Mouse (Mus musculus) forebrain, embryonic 13.5 days (tissue): ENCODE measurements around the gene Gldc. TPM values are rescaled to one million over a fixed set of nuclear protein-coding genes. Genes with fewer than 3 reads are reported as not detected.
"Not testable (repeated sequence)": the region's sequence is repeated elsewhere in the genome, so short reads cannot be mapped to it uniquely, and the experiment has no call there.

ENCODE experiments used
- ATAC-seq: fragments of 200-750 bp; cut with Nextera tagmentation; 2 replicates; pipeline ENCODE4 v1.8.0; 2017
- H3K27ac ChIP-seq: fragments of 300-500 bp; sonication (generic); 2 replicates; pipeline ENCODE4 v1.5.1; 2015; ENCODE audit warnings: inconsistent platforms, mild to moderate bottlenecking, moderate library complexity
- H3K27me3 ChIP-seq: fragments of 300-500 bp; sonication (generic); 2 replicates; pipeline ENCODE4 v1.6.1; 2015; ENCODE audit warnings: mild to moderate bottlenecking, inconsistent platforms
- H3K36me3 ChIP-seq: fragments of 300-500 bp; sonication (generic); 2 replicates; pipeline ENCODE4 v1.6.1; 2015; ENCODE audit warnings: mild to moderate bottlenecking, inconsistent platforms; ENCODE audit not compliant: poor library complexity, severe bottlenecking
- H3K4me1 ChIP-seq: fragments of 300-500 bp; sonication (generic); 2 replicates; pipeline ENCODE4 v1.6.1; 2015; ENCODE audit warnings: inconsistent platforms
- H3K4me2 ChIP-seq: fragments of 300-500 bp; sonication (generic); 2 replicates; pipeline ENCODE4 v1.6.1; 2015; ENCODE audit warnings: inconsistent platforms, mild to moderate bottlenecking, moderate library complexity
- H3K4me3 ChIP-seq: fragments of 300-500 bp; sonication (generic); 2 replicates; pipeline ENCODE4 v1.5.1; 2015; ENCODE audit warnings: mild to moderate bottlenecking, inconsistent platforms
- H3K9ac ChIP-seq: fragments of 300-500 bp; sonication (generic); 2 replicates; pipeline ENCODE4 v1.6.1; 2015; ENCODE audit warnings: mild to moderate bottlenecking, inconsistent platforms
- H3K9me3 ChIP-seq: fragments of 300-500 bp; sonication (generic); replicated peaks from 2 replicates; pipeline ENCODE4 v1.6.1; 2016; ENCODE audit warnings: inconsistent platforms
- WGBS: fragments of 180-500 bp; shearing (Covaris S2); methylation state at CpG from one replicate; pipeline ENCODE4 v1.1.7; 2015; 5-methylcytosine and 5-hydroxymethylcytosine counted together
- polyA plus RNA-seq: library from polyadenylated mRNA; unstranded; fragments of >200 nt; fragmentation: Nextera tagmentation; extraction: Ambion mirVana; gene quantifications from 2 replicates; pipeline ENCODE4 v1.2.1, GENCODE M21; 2015

The Gldc gene
- polyA plus RNA-seq = 23.5 and 25.2 TPM in 2 replicates

DNA sequence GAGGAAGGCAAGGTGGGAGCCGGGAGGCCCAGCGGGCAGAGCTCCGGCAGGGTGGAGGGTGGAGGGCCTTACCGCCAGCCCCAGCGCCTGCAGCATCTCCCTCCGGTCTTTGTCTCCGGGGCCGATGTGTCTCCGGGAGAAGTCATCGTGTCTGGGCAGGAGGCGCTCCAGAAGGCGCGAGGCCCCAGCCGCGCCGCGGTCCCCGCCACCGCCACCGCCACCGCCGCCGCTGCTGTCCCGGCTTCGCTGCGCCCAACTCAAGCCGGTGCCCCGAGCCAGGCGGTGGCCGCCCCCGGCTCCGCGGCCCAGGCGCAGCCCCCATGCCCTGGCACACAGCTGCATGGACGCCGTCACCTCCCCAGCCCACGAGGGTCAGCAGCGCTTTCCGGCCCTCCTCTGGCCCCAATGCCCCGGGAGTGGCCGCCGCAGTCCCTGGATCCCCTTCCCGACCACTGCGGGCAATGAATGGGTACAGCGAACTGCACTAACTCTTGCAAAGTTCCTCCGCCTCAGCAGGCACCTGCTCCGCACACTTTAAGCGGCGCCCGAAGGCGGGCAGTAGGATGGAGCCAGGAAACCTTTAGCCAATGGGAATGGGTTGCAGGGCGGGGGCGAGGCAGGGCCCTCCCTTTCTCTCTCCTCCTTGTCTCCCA, at the start of gene Gldc:
Gldc (minus strand) TSS at position 511 of the 653 bp plus-strand sequence.
- Histone ChIP-seq H3K27ac (peak within 1 kb of the TSS; percentile 82), H3K4me3 (peak within 1 kb of the TSS; percentile 72), H3K36me3 (no peaks in the 10 kb centered on the region), H3K4me1 (peaks cover 14% of the 10 kb centered on the region; the same call in 1 of the 2 replicates), H3K27me3 (no peaks in the 10 kb centered on the region), H3K9ac (peak within 1 kb of the TSS; percentile 82), H3K9me3 (no peaks in the 10 kb centered on the region), H3K4me2 (peak within 1 kb of the TSS; percentile 96)
- WGBS = under 1% methylated on average over 33 of the region's 53 CpGs
- peak; percentile 98 for ATAC-seq

DNA sequence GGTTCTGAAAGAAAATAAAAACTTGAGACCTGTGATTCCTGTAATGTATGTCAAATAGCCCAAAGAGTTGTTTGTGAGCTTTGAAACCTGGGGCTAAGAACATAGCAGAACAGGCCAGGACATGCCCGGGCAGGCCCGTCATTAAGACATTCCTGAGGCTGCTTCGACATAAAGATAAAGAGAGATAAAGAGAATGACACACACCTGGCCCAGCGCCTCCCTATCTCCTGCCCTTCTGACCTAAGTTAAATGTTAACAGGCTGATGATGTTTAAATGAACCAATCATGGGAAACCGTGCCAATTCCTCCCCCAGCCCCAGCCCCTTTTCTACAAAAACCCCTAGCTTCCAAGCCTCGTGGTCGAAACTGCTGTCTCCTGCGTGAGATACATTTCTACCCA, 47.4 kb upstream of the Gldc start:
- not testable (repeated sequence) for H3K4me2 ChIP-seq, H3K36me3 ChIP-seq, H3K27me3 ChIP-seq, H3K4me1 ChIP-seq, H3K9me3 ChIP-seq, H3K9ac ChIP-seq, H3K27ac ChIP-seq, ATAC-seq, H3K4me3 ChIP-seq
- WGBS = 89% methylated on average over 8 of the region's 8 CpGs

DNA sequence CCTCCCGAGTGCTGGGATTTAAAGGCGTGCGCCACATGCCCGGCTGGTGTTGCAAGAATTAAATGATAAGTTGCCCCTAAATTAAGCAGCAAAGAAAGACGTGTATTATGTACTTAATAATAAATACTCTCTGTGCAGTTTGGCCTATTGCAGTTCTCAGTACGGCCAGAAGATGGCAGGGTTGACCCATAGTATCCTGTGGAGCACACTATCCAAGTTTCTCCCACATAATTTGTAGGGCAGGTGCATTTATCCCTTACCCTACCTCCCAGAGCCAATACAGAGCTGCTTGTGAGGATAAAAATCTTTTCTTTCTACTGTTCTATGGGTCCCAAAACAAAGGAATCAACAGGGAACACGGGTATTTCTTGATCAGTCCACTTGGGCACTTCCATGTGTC, 42.1 kb upstream of the Gldc start:
- WGBS = 32% methylated on average over 7 of the region's 7 CpGs
- Histone ChIP-seq H3K4me3 (no peak overlapping the region), H3K36me3 (no peaks in the 10 kb centered on the region), H3K4me2 (no peak overlapping the region), H3K9ac (no peak overlapping the region), H3K27me3 (no peaks in the 10 kb centered on the region), H3K4me1 (no peaks in the 10 kb centered on the region), H3K9me3 (no peaks in the 10 kb centered on the region), H3K27ac (no peak overlapping the region)
- ATAC-seq = peak; percentile 83; the same call in 1 of the 2 replicates

DNA sequence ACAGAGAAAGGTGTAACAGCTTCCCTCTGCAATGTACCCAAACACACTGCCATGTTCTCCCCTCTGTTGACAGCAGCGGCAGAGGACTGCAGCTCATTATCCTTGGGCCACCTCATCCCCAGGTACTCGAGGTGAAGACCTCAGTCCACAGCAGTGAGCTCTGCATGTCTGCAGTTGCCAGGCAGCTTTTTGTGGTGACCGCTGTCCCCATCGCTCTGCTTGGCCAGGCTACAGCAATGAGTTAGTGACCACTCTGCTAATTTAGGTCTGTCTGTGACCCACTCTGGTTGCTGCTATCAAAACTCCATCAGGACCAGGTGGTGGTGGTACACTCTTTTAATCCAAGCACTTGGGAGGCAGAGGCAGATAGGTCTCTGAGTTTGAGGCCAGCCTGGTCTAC, 41.0 kb upstream of the Gldc start:
- ATAC-seq = no peak
- no peak overlapping the region for H3K4me3 ChIP-seq
- no peaks in the 10 kb centered on the region for H3K27me3 ChIP-seq
- no peaks in the 10 kb centered on the region for H3K36me3 ChIP-seq
- 86% methylated on average over 4 of the region's 4 CpGs for WGBS
- no peaks in the 10 kb centered on the region for H3K9me3 ChIP-seq
- no peak overlapping the region for H3K27ac ChIP-seq
- no peak overlapping the region for H3K4me2 ChIP-seq
- no peak overlapping the region for H3K9ac ChIP-seq
- H3K4me1 ChIP-seq = no peaks in the 10 kb centered on the region

DNA sequence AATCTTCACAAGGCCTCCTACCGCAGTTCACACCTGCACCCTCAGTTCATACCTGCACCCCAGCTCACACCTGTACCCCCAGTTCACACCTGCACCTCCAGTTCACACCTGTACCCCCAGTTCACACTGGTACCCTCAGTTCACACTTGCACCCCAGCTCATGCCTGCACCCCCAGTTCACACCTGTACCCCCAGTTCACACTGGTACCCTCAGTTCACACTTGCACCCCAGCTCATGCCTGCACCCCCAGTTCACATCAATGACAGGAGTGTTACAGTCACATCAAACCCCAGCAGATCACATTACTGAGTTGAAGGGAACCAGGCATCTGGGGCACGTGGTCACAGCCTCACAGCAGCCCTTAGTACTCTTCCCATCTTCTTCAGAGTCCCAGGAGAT, 40.5 kb upstream of the Gldc start:
- ATAC-seq, H3K9me3 ChIP-seq, H3K9ac ChIP-seq, H3K27me3 ChIP-seq, H3K27ac ChIP-seq, H3K36me3 ChIP-seq, H3K4me2 ChIP-seq, H3K4me3 ChIP-seq, H3K4me1 ChIP-seq: not testable (repeated sequence)
- 73% methylated on average over 2 of the region's 2 CpGs for WGBS

DNA sequence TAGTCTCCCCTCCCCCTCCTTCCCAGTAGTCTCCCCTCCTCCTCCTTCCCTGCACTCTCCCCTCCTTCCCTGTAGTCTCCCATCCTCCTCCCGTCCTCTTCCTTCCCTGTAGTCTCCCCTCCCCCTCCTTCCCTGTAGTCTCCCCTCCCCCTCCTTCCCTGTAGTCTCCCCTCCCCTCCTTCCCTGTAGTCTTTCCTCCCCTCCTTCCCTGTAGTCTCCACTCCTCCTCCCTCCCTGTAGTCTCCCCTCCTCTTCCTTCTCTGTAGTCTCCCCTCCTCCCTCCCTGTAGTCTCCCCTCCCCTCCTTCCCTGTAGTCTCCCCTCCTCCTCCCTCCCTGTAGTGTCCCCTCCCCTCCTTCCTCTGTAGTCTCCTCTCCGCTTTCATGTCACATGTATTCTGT, 38.8 kb upstream of the Gldc start:
- no peak for ATAC-seq
- Histone ChIP-seq H3K4me3 (no peak overlapping the region), H3K4me1 (no peaks in the 10 kb centered on the region), H3K9ac (no peak overlapping the region), H3K27ac (no peak overlapping the region), H3K27me3 (no peaks in the 10 kb centered on the region), H3K9me3 (no peaks in the 10 kb centered on the region), H3K36me3 (no peaks in the 10 kb centered on the region), H3K4me2 (no peak overlapping the region)
- WGBS = 21% methylated on average over 2 of the region's 2 CpGs

DNA sequence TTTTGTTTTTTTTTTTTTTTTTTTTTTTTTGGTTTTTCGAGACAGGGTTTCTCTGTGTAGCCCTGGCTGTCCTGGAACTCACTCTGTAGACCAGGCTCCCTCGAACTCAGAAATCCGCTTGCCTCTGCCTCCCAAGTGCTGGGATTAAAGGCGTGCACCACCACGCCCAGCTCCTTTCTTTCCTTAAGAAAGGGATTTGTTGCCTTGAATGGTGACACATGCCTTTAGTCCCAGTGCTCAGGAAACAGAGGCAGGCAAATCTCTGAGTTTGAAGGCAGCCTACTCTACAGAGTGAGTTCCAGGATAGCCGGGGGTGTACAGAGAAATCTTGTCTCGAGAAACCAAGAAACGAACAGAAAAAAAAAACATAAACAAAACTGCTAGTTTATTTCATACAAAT, 33.8 kb upstream of the Gldc start:
- H3K9me3 ChIP-seq, H3K4me2 ChIP-seq, H3K27ac ChIP-seq, H3K27me3 ChIP-seq, H3K9ac ChIP-seq, ATAC-seq, H3K36me3 ChIP-seq, H3K4me3 ChIP-seq, H3K4me1 ChIP-seq: not testable (repeated sequence)
- WGBS = 90% methylated on average over 7 of the region's 8 CpGs

DNA sequence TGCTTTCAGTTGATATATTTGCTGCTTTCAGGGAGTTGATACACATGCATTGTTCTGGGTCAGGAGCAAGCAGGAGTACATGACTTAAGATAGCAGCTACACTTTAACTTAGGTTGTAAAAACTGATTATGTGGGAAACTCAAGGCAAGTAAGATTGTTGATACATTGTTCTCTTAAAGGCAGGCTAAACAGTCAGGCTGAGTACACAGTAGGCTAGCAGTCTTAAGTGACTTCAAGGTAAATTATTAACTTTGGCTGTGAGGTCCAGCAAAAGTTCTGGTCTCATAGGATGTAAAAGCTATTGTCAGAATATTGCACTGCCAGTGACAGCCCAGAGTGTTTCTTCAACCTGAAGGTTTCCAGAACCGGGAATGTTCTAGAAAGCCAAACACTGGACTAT, 31.8 kb upstream of the Gldc start:
- no peaks in the 10 kb centered on the region for H3K27me3 ChIP-seq
- H3K4me3 ChIP-seq = no peak overlapping the region
- no peak overlapping the region for H3K27ac ChIP-seq
- H3K36me3 ChIP-seq = no peaks in the 10 kb centered on the region
- no peaks in the 10 kb centered on the region for H3K9me3 ChIP-seq
- H3K4me1 ChIP-seq = no peaks in the 10 kb centered on the region
- no peak overlapping the region for H3K4me2 ChIP-seq
- 96% methylated on average over 1 of the region's 1 CpGs for WGBS
- no peak for ATAC-seq
- H3K9ac ChIP-seq = no peak overlapping the region

DNA sequence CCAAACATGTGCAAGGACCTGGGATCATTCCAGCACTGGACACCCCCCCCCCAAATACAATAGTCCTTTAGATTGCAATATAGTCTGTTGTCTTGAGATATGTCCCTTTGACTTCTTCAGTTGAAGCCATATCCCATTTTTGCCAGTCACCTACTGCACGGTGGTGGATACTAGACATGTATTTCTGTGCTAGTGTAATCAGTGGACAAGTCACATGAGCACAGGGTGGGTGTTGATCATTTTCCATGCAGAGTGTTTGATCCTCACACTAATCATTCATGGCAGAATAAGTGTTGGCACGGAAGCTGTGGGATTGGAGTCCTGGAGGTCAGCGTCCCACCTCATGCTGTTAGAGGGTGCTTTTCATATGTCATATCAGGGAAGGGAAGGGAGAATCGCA, 30.6 kb upstream of the Gldc start:
- ATAC-seq = no peak
- WGBS = 85% methylated on average over 4 of the region's 4 CpGs
- Histone ChIP-seq H3K4me2 (no peak overlapping the region), H3K9ac (no peak overlapping the region), H3K27me3 (no peaks in the 10 kb centered on the region), H3K27ac (no peak overlapping the region), H3K4me3 (no peak overlapping the region), H3K9me3 (no peaks in the 10 kb centered on the region), H3K4me1 (no peaks in the 10 kb centered on the region), H3K36me3 (no peaks in the 10 kb centered on the region)

DNA sequence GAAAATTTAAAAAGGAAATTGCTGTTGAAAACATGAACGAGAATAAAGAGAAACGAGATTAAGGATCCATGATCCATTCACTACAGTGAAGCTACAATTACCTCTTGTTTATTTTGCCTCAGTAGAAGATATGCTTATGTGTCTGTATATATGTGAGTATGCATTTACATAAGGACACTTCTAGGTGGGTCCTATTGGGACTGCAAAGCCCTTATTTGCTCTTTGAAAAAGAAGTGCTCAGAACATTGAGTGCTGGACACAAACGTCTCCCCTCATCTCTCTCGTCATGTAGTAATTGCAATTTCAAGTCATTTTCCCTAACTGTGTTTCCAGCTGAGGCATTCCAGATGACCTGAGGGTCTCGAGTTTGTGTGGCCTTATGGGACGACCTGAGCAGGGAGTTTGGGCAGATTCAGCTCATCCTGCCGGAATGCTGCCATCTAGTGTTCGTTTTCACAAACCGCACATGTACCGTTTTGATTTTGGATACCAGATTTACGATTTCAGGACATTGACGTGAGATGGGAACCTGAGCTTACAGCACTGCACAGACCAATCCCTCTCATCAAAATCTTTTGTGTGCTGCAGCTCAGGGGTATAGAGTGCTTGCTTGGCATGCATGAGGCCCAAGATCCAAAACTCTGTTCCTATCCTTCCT, 30.1 kb upstream of the Gldc start:
- Histone ChIP-seq H3K9me3 (no peaks in the 10 kb centered on the region), H3K27ac (no peak overlapping the region), H3K4me3 (no peak overlapping the region), H3K36me3 (no peaks in the 10 kb centered on the region), H3K4me2 (no peak overlapping the region), H3K4me1 (no peaks in the 10 kb centered on the region), H3K9ac (no peak overlapping the region), H3K27me3 (no peaks in the 10 kb centered on the region)
- WGBS = 19% methylated on average over 12 of the region's 12 CpGs
- peak; percentile 67 for ATAC-seq

DNA sequence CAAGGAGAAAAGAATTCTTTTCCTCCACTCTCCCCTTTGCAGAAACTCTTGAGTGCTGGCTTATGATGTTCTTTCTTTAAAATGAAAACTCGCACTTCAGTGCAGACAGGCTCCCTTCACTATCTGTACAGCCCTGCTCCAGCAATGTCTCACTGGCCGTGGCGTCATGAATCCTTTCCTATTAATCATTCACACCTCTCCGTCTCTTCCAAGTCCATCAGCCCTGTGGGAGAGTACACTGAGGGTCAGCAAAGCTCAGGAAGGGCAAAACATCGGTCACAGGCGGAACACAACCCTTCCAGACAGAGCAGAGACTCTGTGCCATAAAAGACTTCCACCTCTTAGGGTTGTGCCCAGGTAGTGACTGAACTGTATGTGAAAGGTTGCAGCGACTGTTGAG, 26.9 kb upstream of the Gldc start:
- H3K9me3 ChIP-seq = no peaks in the 10 kb centered on the region
- no peaks in the 10 kb centered on the region for H3K27me3 ChIP-seq
- no peaks in the 10 kb centered on the region for H3K4me1 ChIP-seq
- H3K36me3 ChIP-seq = no peaks in the 10 kb centered on the region
- no peak overlapping the region for H3K9ac ChIP-seq
- no peak overlapping the region for H3K27ac ChIP-seq
- no peak for ATAC-seq
- 89% methylated on average over 7 of the region's 7 CpGs for WGBS
- no peak overlapping the region for H3K4me2 ChIP-seq
- H3K4me3 ChIP-seq = no peak overlapping the region

DNA sequence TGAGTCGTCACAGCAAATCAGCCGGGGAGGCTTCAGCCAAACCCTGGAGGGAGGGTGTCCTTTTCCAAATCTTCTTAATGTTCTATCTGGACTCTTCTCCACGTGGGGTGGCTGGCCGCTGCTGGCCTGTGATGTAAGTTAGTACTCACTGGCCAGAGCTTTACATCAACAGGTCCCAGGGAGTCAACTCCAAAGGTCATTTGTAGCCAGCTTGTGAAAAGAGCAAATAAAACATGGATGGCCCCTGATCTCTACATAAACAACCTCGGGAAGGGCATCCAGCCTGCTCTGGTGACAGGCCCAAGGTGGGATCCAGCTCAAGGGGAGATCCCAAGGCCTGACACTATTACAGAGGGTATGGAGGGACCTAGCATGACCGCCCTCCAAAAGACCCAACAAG, 19.8 kb upstream of the Gldc start:
- Histone ChIP-seq H3K4me1 (no peaks in the 10 kb centered on the region), H3K4me2 (no peak overlapping the region), H3K36me3 (no peaks in the 10 kb centered on the region), H3K9ac (no peak overlapping the region), H3K9me3 (no peaks in the 10 kb centered on the region), H3K4me3 (no peak overlapping the region), H3K27me3 (no peaks in the 10 kb centered on the region), H3K27ac (no peak overlapping the region)
- 84% methylated on average over 6 of the region's 6 CpGs for WGBS
- no peak for ATAC-seq

DNA sequence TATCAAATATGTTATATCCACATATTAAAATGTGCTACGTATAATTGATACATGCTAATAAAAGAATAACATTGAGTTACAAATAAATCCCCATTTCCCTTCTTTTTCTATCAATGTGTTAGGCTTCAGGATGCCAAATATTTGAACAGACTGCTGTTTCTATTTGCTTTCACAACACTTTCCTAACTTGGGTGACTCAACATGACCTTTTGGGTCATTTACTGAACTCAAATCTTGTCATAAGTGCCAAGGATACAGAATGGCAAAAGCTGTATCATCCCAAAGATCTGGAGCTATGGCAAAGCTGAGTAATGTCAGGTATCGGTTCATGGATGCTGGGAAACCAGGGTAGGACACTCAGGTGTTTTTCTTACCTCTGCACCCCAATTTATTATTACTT, 12.0 kb upstream of the Gldc start:
- no peak for ATAC-seq
- H3K4me3 ChIP-seq = no peak overlapping the region
- no peak overlapping the region for H3K27ac ChIP-seq
- no peaks in the 10 kb centered on the region for H3K4me1 ChIP-seq
- no peaks in the 10 kb centered on the region; the same call in 1 of the 2 replicates for H3K9me3 ChIP-seq
- no peak overlapping the region for H3K4me2 ChIP-seq
- H3K36me3 ChIP-seq = no peaks in the 10 kb centered on the region
- 90% methylated on average over 2 of the region's 2 CpGs for WGBS
- H3K9ac ChIP-seq = no peak overlapping the region
- H3K27me3 ChIP-seq = no peaks in the 10 kb centered on the region
